Mouse (Mus musculus): Measurements from ENCODE around the gene Mdc1. TPM values are rescaled to one million over a fixed set of nuclear protein-coding genes. Genes with fewer than 3 reads are reported as not detected.

The Mdc1 gene
- polyA plus RNA-seq, 1 experiment from 2014 or later: 2.8 TPM

GRCm38 (mm10) chr17:35825109-35825850 lies 16.0 kb upstream of the Mdc1 start:
- ATAC-seq: no peak
- Histone ChIP-seq H3K9ac (replicated peaks; ENCODE audit: low read depth) (no peak overlapping the region), H3K27me3 (replicated peaks; ENCODE audit: insufficient read depth, low read length) (no peaks in the 10 kb centered on the region), H3K36me3 (ENCODE audit: insufficient read depth, low read length) (peaks cover 12% of the 10 kb centered on the region; the same call in 1 of the 2 replicates), H3K9me3 (ENCODE audit: low read length) (no peaks in the 10 kb centered on the region), H3K27ac (ENCODE audit: low read length) (no peak overlapping the region), H3K4me1 (ENCODE audit: insufficient read depth, low read depth, low read length) (0 out of 2 replicates have a peak, but pooled peaks cover 9% of the 10 kb centered on the region), H3K4me3 (ENCODE audit: low read depth, low read length) (no peak overlapping the region), H3K4me2 (replicated peaks; ENCODE audit: low read depth, low read length) (no peak overlapping the region)
- TF ChIP-seq CTCF (IDR thresholded peaks at IDR 0.05) (no peak), EP300 (IDR thresholded peaks at IDR 0.05) (no peak)
- WGBS: 94% methylated on average over 13 of the region's 13 CpGs
- no peak for DNase-seq (ENCODE audit: low spot score)

- Histone ChIP-seq H3K9me3 (ENCODE audit: low read length) (no peaks in the 10 kb centered on the region), H3K36me3 (ENCODE audit: insufficient read depth, low read length) (peaks cover 35% of the 10 kb centered on the region), H3K4me3 (ENCODE audit: low read depth, low read length) (no peak overlapping the region), H3K4me1 (ENCODE audit: insufficient read depth, low read depth, low read length) (no peaks in the 10 kb centered on the region), H3K27me3 (replicated peaks; ENCODE audit: insufficient read depth, low read length) (no peaks in the 10 kb centered on the region), H3K9ac (replicated peaks; ENCODE audit: low read depth) (no peak overlapping the region), H3K4me2 (replicated peaks; ENCODE audit: low read depth, low read length) (no peak overlapping the region), H3K27ac (ENCODE audit: low read length) (no peak overlapping the region; the same call in 1 of the 2 replicates)
- TF ChIP-seq CTCF (IDR thresholded peaks at IDR 0.05) (peak; percentile 96), EP300 (IDR thresholded peaks at IDR 0.05) (no peak)
- peak; percentile 90 for ATAC-seq
- DNase-seq (ENCODE audit: low spot score): peak; percentile 94
- WGBS: 2% methylated on average over 21 of the region's 21 CpGs
Observed at GRCm38 (mm10) chr17:35829737-35830136, 11.6 kb upstream of the Mdc1 start.

- no peaks in the 10 kb centered on the region for H3K9me3 ChIP-seq (ENCODE audit: low read length)
- DNase-seq (ENCODE audit: low spot score) (no peak), ATAC-seq (no peak)
- H3K4me2 ChIP-seq (replicated peaks; ENCODE audit: low read depth, low read length): no peak overlapping the region
- no peaks in the 10 kb centered on the region for H3K27me3 ChIP-seq (replicated peaks; ENCODE audit: insufficient read depth, low read length)
- H3K4me1 ChIP-seq (ENCODE audit: insufficient read depth, low read depth, low read length): peaks cover 5% of the 10 kb centered on the region; the same call in 1 of the 2 replicates
- H3K27ac ChIP-seq (ENCODE audit: low read length): no peak overlapping the region
- H3K36me3 ChIP-seq (ENCODE audit: insufficient read depth, low read length): peaks cover 39% of the 10 kb centered on the region
- H3K9ac ChIP-seq (replicated peaks; ENCODE audit: low read depth): no peak overlapping the region
- WGBS: 57% methylated on average over 8 of the region's 8 CpGs
- TF ChIP-seq CTCF (IDR thresholded peaks at IDR 0.05): no peak
- TF ChIP-seq EP300 (IDR thresholded peaks at IDR 0.05): no peak
- no peak overlapping the region for H3K4me3 ChIP-seq (ENCODE audit: low read depth, low read length)
Observed at GRCm38 (mm10) chr17:35832400-35833238, 8.7 kb upstream of the Mdc1 start.

GRCm38 (mm10) chr17:35833239-35833751 lies 8.0 kb upstream of the Mdc1 start:
- H3K4me2 ChIP-seq (replicated peaks; ENCODE audit: low read depth, low read length): no peak overlapping the region
- no peaks in the 10 kb centered on the region for H3K27me3 ChIP-seq (replicated peaks; ENCODE audit: insufficient read depth, low read length)
- ATAC-seq (no peak), DNase-seq (ENCODE audit: low spot score) (no peak)
- peaks cover 5% of the 10 kb centered on the region; the same call in 1 of the 2 replicates for H3K4me1 ChIP-seq (ENCODE audit: insufficient read depth, low read depth, low read length)
- TF ChIP-seq CTCF (IDR thresholded peaks at IDR 0.05) (no peak), EP300 (IDR thresholded peaks at IDR 0.05) (no peak)
- no peaks in the 10 kb centered on the region for H3K9me3 ChIP-seq (ENCODE audit: low read length)
- H3K36me3 ChIP-seq (ENCODE audit: insufficient read depth, low read length): peaks cover 37% of the 10 kb centered on the region
- WGBS: 20% methylated on average over 5 of the region's 5 CpGs
- H3K9ac ChIP-seq (replicated peaks; ENCODE audit: low read depth): no peak overlapping the region
- H3K27ac ChIP-seq (ENCODE audit: low read length): no peak overlapping the region
- no peak overlapping the region for H3K4me3 ChIP-seq (ENCODE audit: low read depth, low read length)

GRCm38 (mm10) chr17:35833894-35834293 lies 7.4 kb upstream of the Mdc1 start:
- peaks cover 5% of the 10 kb centered on the region; the same call in 1 of the 2 replicates for H3K4me1 ChIP-seq (ENCODE audit: insufficient read depth, low read depth, low read length)
- ATAC-seq: no peak
- whole genome bisulfite sequencing: 55% methylated on average over 5 of the region's 5 CpGs
- H3K4me2 ChIP-seq (replicated peaks; ENCODE audit: low read depth, low read length): no peak overlapping the region
- H3K27me3 ChIP-seq (replicated peaks; ENCODE audit: insufficient read depth, low read length): no peaks in the 10 kb centered on the region
- H3K9ac ChIP-seq (replicated peaks; ENCODE audit: low read depth): no peak overlapping the region
- H3K9me3 ChIP-seq (ENCODE audit: low read length): no peaks in the 10 kb centered on the region
- H3K4me3 ChIP-seq (ENCODE audit: low read depth, low read length): no peak overlapping the region
- no peak overlapping the region for H3K27ac ChIP-seq (ENCODE audit: low read length)
- TF ChIP-seq EP300 (IDR thresholded peaks at IDR 0.05): no peak
- TF ChIP-seq CTCF (IDR thresholded peaks at IDR 0.05): no peak
- peaks cover 36% of the 10 kb centered on the region for H3K36me3 ChIP-seq (ENCODE audit: insufficient read depth, low read length)
- DNase-seq (ENCODE audit: low spot score): no peak

Data from lung, postnatal 0 days (tissue).